Mouse (Mus musculus) layer of hippocampus, adult 11-12 months (tissue): ENCODE results near the gene Rfc1.
"Not testable (repeated sequence)": the region's sequence is repeated elsewhere in the genome, so short reads cannot be mapped to it uniquely, and the experiment has no call there.

Experiments used
- DNase-seq: peaks from one replicate; pipeline ENCODE4 v3.0.0; 2022; ENCODE audit warnings: low spot score

Rfc1 gene

GRCm38 (mm10) chr5:65299623-65300022 is 35.8 kb downstream of the Rfc1 start:
- not testable (repeated sequence) for DNase-seq

GRCm38 (mm10) chr5:65298167-65298950 is 37.1 kb downstream of the Rfc1 start:
- DNase-seq: no peak

- DNase-seq: no peak
Observed at GRCm38 (mm10) chr5:65294270-65294669, 41.2 kb downstream of the Rfc1 start.

- DNase-seq: no peak
Observed at GRCm38 (mm10) chr5:65293627-65294026, 41.8 kb downstream of the Rfc1 start.

GRCm38 (mm10) chr5:65289009-65289408 is 46.5 kb downstream of the Rfc1 start:
- not testable (repeated sequence) for DNase-seq

- DNase-seq: no peak
Observed at GRCm38 (mm10) chr5:65287751-65288701, 47.4 kb downstream of the Rfc1 start.

- no peak for DNase-seq
Observed at GRCm38 (mm10) chr5:65284171-65284570, 51.3 kb downstream of the Rfc1 start.

- no peak for DNase-seq
Observed at GRCm38 (mm10) chr5:65281216-65281615, 54.3 kb downstream of the Rfc1 start.

GRCm38 (mm10) chr5:65279133-65279651 is 56.3 kb downstream of the Rfc1 start:
- DNase-seq: no peak

GRCm38 (mm10) chr5:65273966-65274365 is 61.5 kb downstream of the Rfc1 start:
- DNase-seq: peak; percentile 45

GRCm38 (mm10) chr5:65257910-65258505 is 77.5 kb downstream of the Rfc1 start:
- no peak for DNase-seq

- no peak for DNase-seq
Observed at GRCm38 (mm10) chr5:65250185-65250855, 85.2 kb downstream of the Rfc1 start.

GRCm38 (mm10) chr5:65247296-65247695 is 88.2 kb downstream of the Rfc1 start:
- DNase-seq: no peak

- no peak for DNase-seq
Observed at GRCm38 (mm10) chr5:65242740-65243139, 92.7 kb downstream of the Rfc1 start.

GRCm38 (mm10) chr5:65231289-65232003 is 104.0 kb downstream of the Rfc1 start:
- no peak for DNase-seq

- DNase-seq: no peak
Observed at GRCm38 (mm10) chr5:65224056-65224455, 111.4 kb downstream of the Rfc1 start.

- DNase-seq: no peak
Observed at GRCm38 (mm10) chr5:65221037-65221436, 114.4 kb downstream of the Rfc1 start.

- peak; percentile 55 for DNase-seq
Observed at GRCm38 (mm10) chr5:65217305-65218269, 117.9 kb downstream of the Rfc1 start.

GRCm38 (mm10) chr5:65213321-65213720 is 122.1 kb downstream of the Rfc1 start:
- DNase-seq: no peak
